8 mouse cellular contexts compared by ENCODE assay signal in genomic region chr8:117470342-117470781, GRCm38 (mm10). TPM values are rescaled to one million over a fixed set of nuclear protein-coding genes. Genes with fewer than 3 reads are reported as not detected.
DNase-seq lines count a peak whose midpoint lies in the region; ATAC-seq and TF ChIP-seq lines count a peak whose summit lies in the region.

No protein-coding gene starts in this region.

- ATAC-seq in forebrain, embryonic 16.5 days = peak; percentile 89
- peak; percentile 31; the same call in 1 of the 2 replicates for ATAC-seq in liver, embryonic 14.5 days (ENCODE audit: insufficient read depth)
- ATAC-seq in neural tube, embryonic 12.5 days (ENCODE audit: low FRiP score, low read depth) = peak; percentile 88

- 0% methylated on average over 8 of the region's 14 CpGs for WGBS in forebrain, embryonic 16.5 days
- WGBS in liver, embryonic 14.5 days (ENCODE audit: insufficient replicate concordance) = 2% methylated on average over 14 of the region's 14 CpGs
- under 1% methylated on average over 14 of the region's 14 CpGs for WGBS in neural tube, embryonic 12.5 days

- peak overlapping the region; percentile 51 for H3K4me2 ChIP-seq in forebrain, embryonic 16.5 days (ENCODE audit: low read length)
- H3K4me2 ChIP-seq in liver, embryonic 14.5 days (ENCODE audit: low read depth) = peak overlapping the region; percentile 26; the same call in 1 of the 2 replicates
- peak overlapping the region; percentile 55 for H3K4me2 ChIP-seq in neural tube, embryonic 12.5 days (replicated peaks)

- peak overlapping the region; percentile 30 for H3K4me3 ChIP-seq in forebrain, embryonic 16.5 days (replicated peaks; ENCODE audit: low read length)
- H3K4me3 ChIP-seq in liver, embryonic 14.5 days (ENCODE audit: insufficient read depth in 1 of 2, low read depth in 2 of 2, low read length in 2 of 2) = no peak overlapping the region
- no peak overlapping the region for H3K4me3 ChIP-seq in neural tube, embryonic 12.5 days

- H3K36me3 ChIP-seq in forebrain, embryonic 16.5 days (ENCODE audit: control insufficient read depth, insufficient read depth) = no peaks in the 10 kb centered on the region
- H3K36me3 ChIP-seq in liver, embryonic 14.5 days (replicated peaks; ENCODE audit: control insufficient read depth, insufficient read depth, low read depth) = no peaks in the 10 kb centered on the region
- no peaks in the 10 kb centered on the region for H3K36me3 ChIP-seq in neural tube, embryonic 12.5 days

- peaks cover 12% of the 10 kb centered on the region for H3K4me1 ChIP-seq in forebrain, embryonic 16.5 days (replicated peaks; ENCODE audit: control insufficient read depth, insufficient read depth, low read length)
- 0 out of 4 replicates have a peak, but pooled peaks cover 0 to 4% of the 10 kb centered on the region in 2 experiments for H3K4me1 ChIP-seq in liver, embryonic 14.5 days (replicated peaks; ENCODE audit: control insufficient read depth in 2 of 2, insufficient read depth in 2 of 2, low read length in 1 of 2)
- peaks cover 9% of the 10 kb centered on the region for H3K4me1 ChIP-seq in neural tube, embryonic 12.5 days

- H3K9ac ChIP-seq in forebrain, embryonic 16.5 days (replicated peaks; ENCODE audit: low read depth, low read length) = peak overlapping the region; percentile 47
- no peak overlapping the region for H3K9ac ChIP-seq in liver, embryonic 14.5 days (replicated peaks)
- peak overlapping the region; percentile 14; the same call in 1 of the 2 replicates for H3K9ac ChIP-seq in neural tube, embryonic 12.5 days

- no peaks in the 10 kb centered on the region for H3K9me3 ChIP-seq in forebrain, embryonic 16.5 days (ENCODE audit: control insufficient read depth, low read length)
- H3K9me3 ChIP-seq in liver, embryonic 14.5 days (ENCODE audit: control insufficient read depth, low read length) = no peaks in the 10 kb centered on the region
- no peaks in the 10 kb centered on the region for H3K9me3 ChIP-seq in neural tube, embryonic 12.5 days

- peak; percentile 69 for DNase-seq in ES-CJ7 (ENCODE audit: low read depth, low spot score)
- peak; percentile 26 for DNase-seq in cerebellum, adult 11-12 months
- DNase-seq in heart, postnatal 4 days = peak; percentile 82
- DNase-seq in layer of hippocampus, adult 11-12 months (ENCODE audit: low spot score) = peak; percentile 85
- no peak for DNase-seq in liver, embryonic 14.5 days (ENCODE audit: low read depth in 3 of 3, low spot score in 3 of 3)
- DNase-seq in thymus, postnatal 0 days (ENCODE audit: low spot score) = peak; percentile 80

- no peaks in the 10 kb centered on the region for H3K27me3 ChIP-seq in forebrain, embryonic 16.5 days (replicated peaks; ENCODE audit: control insufficient read depth, insufficient read depth, low read length)
- H3K27me3 ChIP-seq in liver, embryonic 14.5 days (ENCODE audit: control insufficient read depth, insufficient read depth, low read length) = peaks cover 2% of the 10 kb centered on the region; the same call in 1 of the 2 replicates
- H3K27me3 ChIP-seq in neural tube, embryonic 12.5 days (replicated peaks) = no peaks in the 10 kb centered on the region

- TF ChIP-seq EP300 in liver, embryonic 14.5 days (IDR thresholded peaks at IDR 0.05; ENCODE audit: low read depth) = no peak

- TF ChIP-seq CTCF in liver, embryonic 14.5 days (IDR thresholded peaks at IDR 0.05; ENCODE audit: low read depth) = no peak

- peak overlapping the region; percentile 75 for H3K27ac ChIP-seq in forebrain, embryonic 16.5 days (ENCODE audit: low read length)
- no peak overlapping the region for H3K27ac ChIP-seq in liver, embryonic 14.5 days
- H3K27ac ChIP-seq in neural tube, embryonic 12.5 days = peak overlapping the region; percentile 75

RNA-seq across cellular contexts. Expression of gene Plcg2, which starts 27.7 kb away (rescaled TPM):
- 0.83 and 0.85 TPM in 2 replicates for polyA plus RNA-seq in forebrain, embryonic 16.5 days (2015; fragmentation: Nextera tagmentation; extraction: Ambion mirVana)
- total RNA-seq in heart, postnatal 4 days (2021) = 10 to 100 TPM; 13.9 to 16.3 TPM
- polyA plus RNA-seq in liver, embryonic 14.5 days (2012; rRNA removed) = 2.8 and 4.3 TPM in 2 replicates
- 5.0 and 5.4 TPM in 2 replicates for polyA plus RNA-seq in liver, embryonic 14.5 days (2014; fragmentation: Nextera tagmentation; extraction: Ambion mirVana)
- 2.1 and 2.2 TPM in 2 replicates for polyA plus RNA-seq in neural tube, embryonic 12.5 days (2016; fragmentation: Nextera tagmentation; extraction: Ambion mirVana)
- 7.8 and 8.4 TPM in 2 replicates for polyA plus RNA-seq in thymus, postnatal 0 days (2015; fragmentation: Nextera tagmentation; extraction: Ambion mirVana)

Comparison
In these comparisons a context has a peak if more than half of its experiments do, and no peak if none do; other contexts are left out.
1. DNase-seq: peak in ES-CJ7 (single experiment), cerebellum, adult 11-12 months (single experiment), heart, postnatal 4 days (single experiment), layer of hippocampus, adult 11-12 months (single experiment) and thymus, postnatal 0 days (single experiment); none in liver, embryonic 14.5 days (0 of 3).
2. ATAC-seq: peak in every context shown above with its lines; median percentile 89 in forebrain, embryonic 16.5 days; 88 in neural tube, embryonic 12.5 days; 31 in liver, embryonic 14.5 days.
3. Peak in every context shown above with its lines, with median percentiles within 50 percentile points of each other: H3K4me2 ChIP-seq.